Mouse (Mus musculus) A20 (cell line): ENCODE measurements around the gene Csrp3.

Source experiments
- DNase-seq: peaks from one replicate; pipeline ENCODE4 v3.0.0-alpha.2; 2011; ENCODE audit warnings: low read depth, low spot score

Csrp3 gene

GRCm38 (mm10) chr7:48847820-48848650 lies at the start of gene Csrp3:
Gene Csrp3, minus strand, starts transcription at chr7:48848033.
- no peak for DNase-seq

DNA sequence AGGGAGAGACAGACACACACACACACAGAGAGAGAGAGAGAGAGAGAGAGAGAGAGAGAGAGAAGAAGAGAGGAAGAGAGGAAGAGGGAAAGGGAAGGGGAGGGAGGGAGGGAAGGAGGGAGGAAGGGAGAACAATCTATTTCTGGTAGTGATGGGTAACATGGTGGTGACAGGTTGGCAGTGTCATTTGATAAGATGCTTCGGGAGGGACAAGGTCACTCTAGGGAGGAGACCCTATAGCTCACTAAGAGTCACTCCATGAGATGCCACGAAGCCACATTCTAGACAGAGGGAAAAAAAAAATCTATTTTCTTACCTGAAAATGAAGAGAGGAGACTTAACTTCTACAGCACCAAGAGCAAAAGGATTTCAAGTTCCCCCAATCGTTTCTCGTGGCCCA lies 48.2 kb upstream of the Csrp3 start:
- no peak for DNase-seq

GRCm38 (mm10) chr7:48895475-48895874 lies 47.6 kb upstream of the Csrp3 start:
- no peak for DNase-seq

GRCm38 (mm10) chr7:48894763-48895162 lies 46.9 kb upstream of the Csrp3 start:
- DNase-seq, result no peak

GRCm38 (mm10) chr7:48894152-48894551 lies 46.3 kb upstream of the Csrp3 start:
- DNase-seq, result peak; percentile 60

DNA sequence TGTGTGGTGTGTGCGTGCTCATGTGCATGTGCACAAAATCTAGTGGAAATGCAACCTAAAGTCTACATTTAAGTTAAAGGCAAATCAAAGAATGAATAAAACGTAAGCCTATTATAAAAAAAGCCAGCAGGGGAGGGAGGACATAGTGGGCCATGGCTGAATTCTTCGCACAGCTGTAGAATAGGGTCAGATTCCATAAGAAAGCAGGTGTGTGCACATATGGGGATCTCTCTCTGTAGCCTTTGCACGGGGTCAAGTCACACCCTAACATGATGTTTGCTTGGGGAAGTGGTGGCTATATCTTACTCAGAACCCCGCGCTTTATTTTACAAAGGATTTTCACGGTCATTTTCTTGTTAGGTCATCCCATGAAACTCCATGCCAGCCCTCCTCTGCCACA lies 45.3 kb upstream of the Csrp3 start:
- DNase-seq, result no peak

GRCm38 (mm10) chr7:48891029-48891428 lies 43.2 kb upstream of the Csrp3 start:
- DNase-seq, result no peak

GRCm38 (mm10) chr7:48888751-48889150 lies 40.9 kb upstream of the Csrp3 start:
- DNase-seq, result no peak

DNA sequence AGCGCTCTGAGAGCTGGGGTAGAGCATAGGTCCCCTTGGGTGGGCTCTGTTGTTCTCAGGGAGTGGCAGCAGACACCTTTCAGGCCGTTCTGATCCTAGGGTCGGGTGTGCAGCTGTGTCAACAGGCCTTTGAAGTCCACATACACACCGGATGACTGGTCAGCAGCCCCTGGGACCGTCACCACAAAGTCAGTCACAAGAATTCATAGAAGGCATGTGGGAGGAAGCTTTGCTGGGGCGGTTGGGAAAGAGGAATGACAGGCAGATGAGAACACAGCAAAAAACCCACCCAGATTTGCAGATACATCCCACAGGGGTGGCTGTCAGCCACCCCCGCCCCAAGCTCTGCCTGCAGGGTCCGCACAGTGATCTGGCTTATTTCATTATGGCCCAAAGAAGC lies 40.1 kb upstream of the Csrp3 start:
- no peak for DNase-seq

- DNase-seq, result no peak
Measured at GRCm38 (mm10) chr7:48884266-48884611, 36.4 kb upstream of the Csrp3 start.

DNA sequence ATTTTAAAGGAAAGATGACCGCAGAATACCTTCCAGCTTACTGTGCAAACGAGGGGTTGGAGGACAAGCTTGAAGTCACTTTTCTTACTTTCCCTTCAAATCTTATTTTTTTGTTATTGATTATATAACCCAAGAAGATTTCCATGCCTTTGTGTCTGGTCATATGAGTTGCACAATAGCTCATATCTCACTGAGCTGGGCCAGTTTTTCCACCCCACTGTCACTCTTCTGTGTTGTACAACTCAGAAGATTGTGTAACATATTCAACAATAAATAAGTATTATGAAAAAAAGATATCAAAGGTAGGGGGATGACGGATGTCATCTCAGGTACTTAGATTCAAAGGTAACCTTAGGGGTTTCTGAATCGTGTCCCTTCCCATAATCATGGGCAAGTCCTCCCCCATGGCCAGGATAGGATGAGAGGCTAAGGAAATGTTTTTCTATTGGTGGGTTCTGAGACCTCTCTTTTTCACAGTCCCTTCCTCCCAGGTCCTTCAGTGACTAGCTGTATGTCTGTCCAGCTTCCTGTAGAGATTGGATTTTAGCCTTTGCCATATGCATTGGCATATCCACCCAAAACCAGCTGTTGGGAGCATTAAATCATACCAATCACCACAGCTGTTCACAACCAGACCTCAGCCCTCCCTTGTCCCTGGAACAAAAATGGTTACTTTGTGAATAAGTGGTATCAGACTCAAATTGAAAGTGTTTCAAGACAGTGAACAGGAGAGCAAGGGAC lies 35.9 kb upstream of the Csrp3 start:
- no peak for DNase-seq

GRCm38 (mm10) chr7:48881971-48882609 lies 34.3 kb upstream of the Csrp3 start:
- peak; percentile 63 for DNase-seq

GRCm38 (mm10) chr7:48881486-48881885 lies 33.7 kb upstream of the Csrp3 start, which contains the start of gene E2f8:
Gene E2f8, minus strand, starts transcription at chr7:48881596.
- DNase-seq, result peak; percentile 83

DNA sequence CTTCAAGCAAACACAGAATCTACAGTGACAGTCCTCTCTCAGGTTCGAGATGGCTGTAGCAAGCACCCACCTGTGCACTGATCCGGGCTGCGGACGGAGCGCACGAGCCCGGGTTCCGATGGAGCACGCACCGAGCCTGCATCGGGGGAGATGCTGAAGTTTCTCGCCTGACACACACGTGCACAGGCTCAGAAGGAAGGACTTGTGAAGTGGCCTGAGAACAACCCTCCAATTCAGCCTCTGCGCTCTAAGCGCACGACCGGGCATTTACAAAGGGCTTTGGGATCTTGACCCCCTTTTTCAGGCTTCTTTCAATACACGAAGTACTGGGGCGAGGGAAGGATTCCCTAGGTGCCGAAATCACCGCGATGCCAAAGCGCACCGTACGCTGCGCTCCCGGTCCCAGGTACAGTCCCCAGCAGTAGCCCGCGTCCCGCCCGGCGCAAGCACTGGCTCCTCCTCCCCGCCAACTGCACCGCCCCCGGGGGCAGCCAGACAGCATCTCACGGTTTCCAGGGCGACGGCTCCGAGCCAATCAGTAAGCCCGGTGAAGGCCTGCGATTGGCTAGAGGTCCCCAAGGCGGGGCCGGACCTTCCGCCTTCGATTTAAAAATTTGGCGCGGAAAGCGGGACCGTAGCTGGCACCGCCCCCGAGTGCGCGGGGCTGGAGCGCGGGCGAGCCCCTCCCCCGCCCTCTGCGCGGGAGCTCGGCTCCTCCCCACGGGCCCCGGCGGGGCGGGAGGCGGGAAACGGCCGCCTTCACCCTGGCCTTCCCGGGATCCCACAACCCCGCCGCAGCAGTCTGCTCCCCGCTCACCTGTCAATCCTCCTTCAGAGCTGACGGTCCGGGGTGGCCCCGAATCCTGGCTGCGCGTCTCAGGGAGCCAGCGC lies 33.0 kb upstream of the Csrp3 start:
- peak; percentile 99 for DNase-seq

GRCm38 (mm10) chr7:48879574-48879973 lies 31.7 kb upstream of the Csrp3 start:
- DNase-seq, result peak; percentile 62

DNA sequence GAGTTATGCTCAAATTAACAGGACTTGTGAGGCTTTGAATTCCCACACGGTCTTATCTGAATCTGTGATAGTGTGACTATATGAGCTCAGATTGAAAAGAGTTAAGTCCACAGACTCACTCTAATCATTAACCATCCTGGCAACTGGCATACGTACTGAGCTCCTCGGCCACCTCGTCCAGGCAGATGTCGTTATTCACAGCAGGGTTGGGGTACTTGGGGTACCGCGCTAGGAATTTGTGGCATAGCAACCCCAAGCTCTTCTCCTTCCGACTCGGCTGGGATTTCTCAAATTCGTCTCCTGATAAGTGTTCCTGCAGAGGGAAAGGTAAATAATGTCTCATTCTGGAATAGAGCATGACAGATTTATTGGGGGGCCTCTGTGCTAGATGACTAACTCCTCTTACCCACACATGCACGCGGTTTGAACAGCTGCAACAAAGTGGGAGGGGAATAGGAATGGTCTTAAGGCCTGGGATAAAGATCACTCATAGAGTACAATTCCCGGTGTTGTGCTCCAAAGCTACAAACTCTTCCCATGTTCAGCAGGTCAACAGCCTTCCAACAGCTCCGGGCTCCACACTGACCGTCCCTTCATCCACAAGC lies 30.1 kb upstream of the Csrp3 start:
- no peak for DNase-seq

DNA sequence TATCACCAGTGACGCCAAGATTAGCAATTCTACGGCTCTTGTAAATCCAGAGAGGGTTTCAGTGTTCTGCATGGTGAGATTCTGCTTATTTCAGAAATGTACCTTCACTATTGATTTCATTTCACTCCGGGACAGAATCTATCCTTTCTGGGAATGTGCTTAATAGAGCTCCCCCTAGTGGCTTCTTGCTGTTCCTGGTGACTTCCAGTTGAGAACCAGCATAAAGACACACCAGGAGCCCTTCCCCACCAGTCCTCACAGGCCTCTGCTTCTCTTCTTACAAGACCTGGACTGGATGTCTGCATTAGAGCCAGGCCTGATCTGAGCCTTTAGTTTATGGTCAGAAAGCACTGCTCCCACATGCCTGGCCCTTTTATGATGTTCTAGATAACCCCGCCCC lies 28.7 kb upstream of the Csrp3 start:
- peak; percentile 49 for DNase-seq

DNA sequence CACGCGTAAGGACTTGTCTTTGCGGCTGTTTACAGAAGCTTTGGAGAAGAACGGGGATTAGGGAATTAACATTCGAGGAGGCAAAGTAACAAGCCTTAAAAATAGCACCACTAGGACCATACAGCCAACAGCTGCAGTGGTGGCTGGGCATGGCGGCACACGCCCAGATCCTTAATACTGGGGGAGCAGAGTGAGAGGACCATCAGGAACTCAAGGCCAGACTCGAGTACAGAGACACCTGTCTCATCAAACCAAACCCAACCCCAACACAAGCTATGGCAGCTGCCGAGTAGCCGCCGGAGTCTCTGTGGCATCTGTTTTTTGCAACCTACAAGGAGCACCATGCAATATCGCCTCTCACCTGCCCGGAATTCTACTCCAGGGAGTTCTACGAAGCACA lies 27.3 kb upstream of the Csrp3 start:
- no peak for DNase-seq

GRCm38 (mm10) chr7:48871292-48871691 lies 23.5 kb upstream of the Csrp3 start:
- DNase-seq, result no peak

- DNase-seq, result no peak
Measured at GRCm38 (mm10) chr7:48870579-48871180, 22.8 kb upstream of the Csrp3 start.

- no peak for DNase-seq
Measured at GRCm38 (mm10) chr7:48870144-48870543, 22.3 kb upstream of the Csrp3 start.
